Mouse (Mus musculus): ENCODE measurements around the gene 4933428G20Rik. TPM values are rescaled to one million over a fixed set of nuclear protein-coding genes. Genes with fewer than 3 reads are reported as not detected.

The 4933428G20Rik gene
- not detected in 2 replicates for polyA plus RNA-seq (2012; rRNA removed)

GRCm38 (mm10) chr11:97499865-97500719, at the start of gene 4933428G20Rik:
4933428G20Rik (minus strand) TSS chr11:97500340.
- no peak for DNase-seq (ENCODE audit: low spot score)

- DNase-seq (ENCODE audit: low spot score), result no peak
Measured at GRCm38 (mm10) chr11:97548757-97549156, 48.6 kb upstream of the 4933428G20Rik start.

- DNase-seq (ENCODE audit: low spot score), result no peak
Measured at GRCm38 (mm10) chr11:97547957-97548706, 48.0 kb upstream of the 4933428G20Rik start.

GRCm38 (mm10) chr11:97546804-97547411, 46.8 kb upstream of the 4933428G20Rik start:
- DNase-seq (ENCODE audit: low spot score), result no peak

- no peak for DNase-seq (ENCODE audit: low spot score)
Measured at GRCm38 (mm10) chr11:97545808-97546560, 45.8 kb upstream of the 4933428G20Rik start.

GRCm38 (mm10) chr11:97543883-97544282, 43.7 kb upstream of the 4933428G20Rik start:
- DNase-seq (ENCODE audit: low spot score), result no peak

- no peak for DNase-seq (ENCODE audit: low spot score)
Measured at GRCm38 (mm10) chr11:97543181-97543733, 43.1 kb upstream of the 4933428G20Rik start.

- DNase-seq (ENCODE audit: low spot score), result no peak
Measured at GRCm38 (mm10) chr11:97542171-97543150, 42.3 kb upstream of the 4933428G20Rik start.

GRCm38 (mm10) chr11:97540604-97541003, 40.5 kb upstream of the 4933428G20Rik start:
- DNase-seq (ENCODE audit: low spot score), result no peak

- no peak for DNase-seq (ENCODE audit: low spot score)
Measured at GRCm38 (mm10) chr11:97540136-97540535, 40.0 kb upstream of the 4933428G20Rik start.

- DNase-seq (ENCODE audit: low spot score), result no peak
Measured at GRCm38 (mm10) chr11:97539622-97540021, 39.5 kb upstream of the 4933428G20Rik start.

GRCm38 (mm10) chr11:97537580-97538089, 37.5 kb upstream of the 4933428G20Rik start:
- no peak for DNase-seq (ENCODE audit: low spot score)

GRCm38 (mm10) chr11:97536835-97537579, 36.9 kb upstream of the 4933428G20Rik start:
- no peak for DNase-seq (ENCODE audit: low spot score)

GRCm38 (mm10) chr11:97536083-97536747, 36.1 kb upstream of the 4933428G20Rik start:
- no peak for DNase-seq (ENCODE audit: low spot score)

- DNase-seq (ENCODE audit: low spot score), result no peak
Measured at GRCm38 (mm10) chr11:97535660-97536059, 35.5 kb upstream of the 4933428G20Rik start.

- no peak for DNase-seq (ENCODE audit: low spot score)
Measured at GRCm38 (mm10) chr11:97535308-97535630, 35.1 kb upstream of the 4933428G20Rik start.

- no peak for DNase-seq (ENCODE audit: low spot score)
Measured at GRCm38 (mm10) chr11:97534442-97535307, 34.5 kb upstream of the 4933428G20Rik start.

- no peak for DNase-seq (ENCODE audit: low spot score)
Measured at GRCm38 (mm10) chr11:97533653-97534052, 33.5 kb upstream of the 4933428G20Rik start.

Measured in urinary bladder, adult 2 months (tissue).